Mouse (Mus musculus): ENCODE data around the gene Cep63. TPM values are rescaled to one million over a fixed set of nuclear protein-coding genes. Genes with fewer than 3 reads are reported as not detected.

The Cep63 gene
- total RNA-seq, 2 experiments from 2014 or later = 34.8 to 46.1 TPM

DNA sequence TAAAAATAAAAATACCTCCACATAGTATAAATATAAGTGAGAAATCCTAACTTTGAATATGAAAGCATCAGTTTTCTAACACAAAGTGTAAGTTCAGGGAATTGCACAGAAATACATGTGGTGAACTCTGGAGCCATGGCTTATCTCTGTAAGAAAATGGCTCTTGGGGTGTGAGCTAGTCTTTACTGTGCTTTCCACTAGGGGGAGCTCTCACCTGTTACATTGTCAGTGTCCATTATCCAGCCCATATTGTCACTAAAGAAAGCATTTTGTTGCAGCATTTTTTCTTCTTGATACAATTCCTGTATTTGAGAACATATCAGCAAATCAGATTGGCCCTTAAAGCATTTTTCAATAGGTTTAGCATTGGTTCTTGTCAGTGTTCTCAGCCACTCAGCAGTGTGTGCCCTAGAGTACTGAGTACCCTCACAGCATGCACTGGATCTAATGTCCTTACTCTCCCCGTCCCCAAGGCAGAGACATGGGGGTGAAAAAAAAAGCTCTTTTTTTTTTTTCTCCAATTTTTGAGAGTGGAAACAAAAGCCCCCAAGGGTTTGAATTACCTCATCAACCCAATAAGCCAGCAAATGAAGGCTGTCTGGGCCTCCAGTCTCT is 6.7 kb upstream of the Cep63 start:
- DNase-seq (ENCODE audit: low spot score in 2 of 2) = peak in 1 of 2 experiments; percentile 47

DNA sequence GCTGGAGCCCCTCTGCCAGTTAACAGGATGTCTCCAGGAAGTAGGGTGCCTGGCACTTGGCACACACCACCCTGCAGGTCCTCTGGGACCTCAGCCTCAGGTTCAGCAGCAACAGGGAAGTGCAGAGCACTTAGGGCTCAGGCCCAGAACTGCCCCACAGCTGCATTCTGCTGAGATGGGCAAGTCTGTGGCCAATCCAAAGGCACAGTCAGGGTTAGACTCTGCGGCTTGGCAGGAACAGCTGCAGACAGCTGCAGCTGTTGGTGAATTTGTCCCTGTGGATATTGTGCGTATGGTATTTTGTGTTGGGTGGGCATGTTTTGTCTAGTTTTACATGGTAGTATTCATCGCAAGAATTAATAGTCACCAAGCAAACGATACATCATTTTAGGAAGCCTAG is 5.8 kb upstream of the Cep63 start:
- DNase-seq (ENCODE audit: low spot score in 2 of 2) = no peak

DNA sequence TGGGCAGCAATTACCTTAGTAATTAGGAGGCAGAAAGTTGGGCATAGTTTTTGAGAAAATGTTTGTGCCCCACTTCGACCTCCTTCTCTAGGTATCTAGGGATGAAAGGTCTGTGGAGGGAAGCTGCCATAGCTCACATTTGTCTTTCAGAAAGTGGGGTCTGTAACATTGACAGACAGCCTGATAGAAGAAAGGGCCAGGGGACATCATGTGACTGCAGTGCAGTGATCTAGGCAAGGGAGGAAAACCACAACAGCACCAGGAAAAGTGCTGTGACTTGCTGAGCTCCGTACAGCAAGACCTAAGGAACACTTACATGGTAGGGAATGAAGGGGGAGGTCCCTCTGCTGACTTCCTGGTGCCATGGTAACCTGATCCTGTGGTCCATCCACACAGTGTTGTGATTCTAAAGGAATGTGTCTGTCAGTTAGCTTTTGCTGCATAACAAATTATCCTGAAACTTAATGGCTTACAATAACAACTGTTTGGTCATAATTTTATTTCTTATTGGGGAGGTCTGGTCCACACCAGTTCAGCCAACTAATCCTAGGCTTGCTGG is 5.3 kb upstream of the Cep63 start:
- no peak for DNase-seq (ENCODE audit: low spot score in 2 of 2)

DNA sequence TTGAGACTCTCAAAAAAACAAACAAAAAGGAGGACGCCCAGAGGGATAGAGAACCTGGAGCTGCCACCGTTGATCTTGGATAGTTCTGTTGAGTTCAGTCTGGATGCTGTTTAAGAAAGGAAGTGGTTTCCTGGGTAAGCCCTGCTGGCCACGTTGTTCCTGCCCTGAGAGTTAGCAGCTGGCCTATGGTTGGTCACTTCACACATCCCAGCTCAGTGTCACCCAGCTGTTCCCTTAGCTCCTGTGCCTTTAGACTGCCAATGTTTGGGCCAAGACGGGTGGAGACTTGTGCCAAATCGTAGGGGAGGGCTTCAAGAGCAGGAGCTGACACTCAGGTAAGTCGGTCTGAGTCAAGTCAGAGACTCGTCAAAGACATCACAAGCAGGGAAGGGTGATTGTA is 2.7 kb upstream of the Cep63 start:
- DNase-seq (ENCODE audit: low spot score in 2 of 2) = no peak

DNA sequence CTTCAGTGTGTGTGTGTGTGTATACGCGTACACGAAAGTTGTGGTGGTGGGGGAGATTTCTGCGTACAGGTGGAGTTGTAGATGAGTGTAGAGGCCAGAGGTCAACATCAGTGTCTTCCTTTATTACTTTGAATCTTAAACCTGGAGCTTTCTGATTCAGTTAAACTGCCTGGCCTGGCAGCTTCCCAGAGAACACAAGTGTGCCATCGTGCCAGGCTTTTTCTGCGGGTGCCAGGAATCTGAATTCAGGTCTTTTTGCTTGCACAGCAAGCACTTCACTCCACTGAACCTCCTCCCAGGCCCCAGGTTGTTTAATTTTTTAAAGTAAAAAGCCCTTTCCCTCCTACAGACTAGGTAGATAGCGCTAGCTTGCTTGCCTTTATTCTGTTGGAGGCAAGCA is 1.1 kb upstream of the Cep63 start:
- no peak for DNase-seq (ENCODE audit: low spot score in 2 of 2)

DNA sequence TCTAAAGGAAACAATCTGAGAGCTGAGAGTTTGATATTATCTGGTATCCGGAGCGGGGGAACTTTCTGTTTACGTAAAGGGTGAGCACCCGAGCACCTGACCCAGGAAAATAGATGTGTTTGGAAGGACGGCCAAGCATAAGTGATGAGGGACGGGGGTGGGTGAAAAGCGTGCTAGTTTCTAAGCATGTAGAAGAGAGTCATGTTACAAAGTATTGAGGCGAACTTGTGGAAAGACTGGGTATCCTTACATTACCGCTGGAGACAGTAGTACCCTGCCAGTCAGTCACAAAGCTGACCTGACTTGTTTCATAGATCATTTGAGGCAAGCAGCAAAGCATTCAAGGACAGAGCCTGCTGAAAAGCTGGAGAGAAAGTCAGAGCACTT is 498 bp upstream of the Cep63 start:
- no peak for DNase-seq (ENCODE audit: low spot score in 2 of 2)

DNA sequence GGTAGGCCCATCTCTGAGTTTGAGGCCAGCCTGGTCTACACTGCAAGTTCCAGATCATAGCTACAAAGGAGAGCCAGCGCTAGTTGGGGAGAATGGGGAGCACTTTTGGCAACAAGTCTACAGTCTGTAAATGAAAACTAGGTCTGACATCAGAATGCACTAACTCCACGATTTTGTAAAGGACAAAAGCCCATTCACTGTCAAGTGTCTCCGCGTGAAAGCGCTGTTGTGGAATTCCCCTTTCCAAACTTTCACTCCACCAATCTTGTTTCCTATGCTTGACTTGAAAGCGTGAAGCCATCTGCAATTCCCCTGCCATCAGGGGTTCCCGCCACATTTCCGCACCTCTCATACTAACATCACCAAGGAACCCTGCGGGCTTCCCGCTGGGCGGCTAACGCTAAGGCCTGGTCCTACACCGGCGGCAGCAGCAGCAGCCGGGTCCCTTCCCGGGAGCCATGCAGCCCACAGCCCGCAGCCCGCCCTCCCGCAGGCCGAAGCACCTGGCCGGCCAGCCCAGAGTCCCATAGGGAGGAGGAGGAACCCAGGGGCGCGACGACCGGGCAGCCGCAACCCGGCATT is 842 bp downstream of the Cep63 start:
- no peak for DNase-seq (ENCODE audit: low spot score in 2 of 2)

DNA sequence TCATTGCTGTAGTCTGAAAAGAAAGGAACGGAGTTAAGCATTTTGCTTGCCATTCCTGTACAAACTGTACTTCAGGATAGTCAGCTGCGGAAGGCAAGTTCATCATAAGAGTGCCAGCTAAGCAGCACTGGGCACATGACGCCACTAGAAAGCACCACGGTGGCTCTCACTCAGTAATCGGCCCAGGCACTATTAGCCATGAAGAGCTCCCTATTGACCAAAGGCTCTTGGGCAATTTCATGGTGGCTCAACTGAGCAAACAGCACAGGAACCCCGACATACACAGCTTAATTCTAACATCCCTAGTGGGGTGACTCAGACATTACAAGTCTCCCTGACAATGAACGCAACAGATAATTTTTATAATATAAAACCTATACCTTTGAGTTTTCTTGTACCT is 2.8 kb downstream of the Cep63 start:
- no peak for DNase-seq (ENCODE audit: low spot score in 2 of 2)

DNA sequence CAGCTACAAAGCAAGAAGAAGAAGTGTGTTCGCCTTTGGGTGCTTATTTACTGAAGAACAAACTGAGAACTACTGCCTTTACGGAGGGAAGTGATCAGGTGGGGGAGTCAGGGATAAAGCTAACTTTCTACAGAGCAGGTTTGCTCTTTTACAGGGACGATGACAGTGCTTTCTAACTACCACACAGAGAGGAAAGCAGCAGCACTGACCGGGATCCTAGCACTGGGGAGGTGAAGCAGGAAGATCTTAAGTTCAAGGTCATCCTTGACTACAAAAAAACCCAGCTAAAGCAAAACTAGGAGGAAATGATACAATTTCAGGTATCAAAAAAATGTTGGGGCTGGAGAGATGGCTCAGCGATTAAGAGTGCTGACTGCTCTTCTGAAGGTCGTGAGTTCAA is 3.5 kb downstream of the Cep63 start:
- no peak for DNase-seq (ENCODE audit: low spot score in 2 of 2)

DNA sequence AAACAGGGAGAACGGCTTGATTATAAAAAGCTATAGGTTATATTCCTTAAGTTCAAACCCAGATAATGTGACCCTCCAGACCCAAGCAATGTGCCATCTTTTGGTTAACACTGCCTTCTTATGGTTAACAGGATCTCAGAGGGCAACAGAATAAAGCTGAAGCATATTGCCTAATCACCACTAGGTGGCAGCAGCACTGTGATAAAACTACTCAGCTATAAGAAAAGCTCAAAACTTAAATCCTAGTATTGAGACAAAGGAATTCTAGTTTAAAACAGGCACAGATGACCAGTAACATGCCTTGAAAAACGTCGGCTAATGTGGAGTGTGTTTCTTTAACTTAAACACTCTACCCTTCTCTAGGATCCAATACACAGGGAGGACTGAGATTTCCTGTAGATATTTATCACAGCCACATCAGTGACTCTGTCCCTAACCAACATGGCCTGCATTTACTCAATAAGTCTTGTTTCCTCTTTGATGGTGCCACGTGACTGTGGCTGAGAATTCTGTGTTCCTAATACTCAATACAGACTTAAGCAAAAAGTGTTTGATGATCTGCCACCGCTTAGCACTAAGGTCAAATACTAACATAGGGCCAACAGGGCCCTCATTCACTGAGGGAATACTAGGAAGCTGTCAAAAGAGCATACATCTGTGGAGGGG is 4.0 kb downstream of the Cep63 start:
- peak in 1 of 2 experiments; percentile 33 for DNase-seq (ENCODE audit: low spot score in 2 of 2)

DNA sequence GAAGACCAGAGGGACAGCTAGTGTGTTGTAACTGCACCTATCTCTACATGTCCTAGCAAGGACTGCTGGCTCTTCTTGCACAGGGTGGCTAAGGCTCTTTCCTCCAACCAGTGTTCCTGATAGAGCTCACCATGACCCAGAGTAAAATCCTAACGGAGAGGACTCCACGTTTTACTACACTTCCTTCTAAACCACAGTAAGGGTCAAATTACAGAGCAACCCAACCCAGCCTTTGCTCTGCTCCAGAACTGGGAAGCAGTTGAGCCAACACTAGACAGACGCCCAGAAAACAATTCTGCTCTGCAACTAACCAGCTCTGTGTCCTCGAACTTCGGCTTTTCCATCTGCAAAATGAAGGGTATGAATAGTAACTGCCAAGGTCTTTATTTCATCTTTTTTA is 4.9 kb downstream of the Cep63 start:
- DNase-seq (ENCODE audit: low spot score in 2 of 2) = no peak

DNA sequence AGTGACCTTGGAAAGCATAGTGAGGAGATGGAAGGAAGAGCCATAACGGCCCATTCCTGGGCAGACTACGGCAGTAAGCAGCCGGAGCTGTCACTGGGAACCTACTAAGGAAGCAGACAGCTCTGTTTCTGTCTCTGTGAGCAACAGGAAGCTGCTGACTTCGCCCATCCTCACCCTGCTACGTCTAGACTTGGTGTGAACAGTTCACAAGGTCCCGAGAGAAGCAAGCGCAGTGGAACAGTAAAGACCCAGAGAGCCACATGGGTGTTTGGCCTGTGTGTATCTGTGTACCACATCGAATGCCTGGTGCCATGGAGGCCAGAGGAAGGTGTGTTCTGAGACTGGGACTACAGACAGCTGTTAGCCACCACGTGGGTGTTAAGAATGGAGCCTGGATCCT is 10.1 kb downstream of the Cep63 start:
- no peak for DNase-seq (ENCODE audit: low spot score in 2 of 2)

DNA sequence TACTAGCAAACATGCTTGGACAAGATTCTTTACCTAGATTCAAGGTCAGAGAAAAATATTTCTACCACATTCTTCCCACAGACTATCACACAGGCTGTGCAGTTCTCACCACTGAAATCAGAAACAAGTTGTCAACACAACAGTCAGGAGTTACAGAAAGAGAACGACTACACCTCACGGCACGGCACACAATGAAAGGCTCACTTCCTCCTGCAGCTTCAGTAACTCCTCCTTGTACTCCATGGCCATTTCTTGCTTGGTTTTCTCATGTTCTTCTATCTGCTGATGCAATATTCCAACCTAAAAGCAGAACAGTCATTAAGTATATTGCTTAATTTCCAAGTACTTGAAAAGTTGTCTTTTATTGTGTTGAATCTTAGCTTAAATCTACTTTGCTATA is 11.3 kb downstream of the Cep63 start:
- no peak for DNase-seq (ENCODE audit: low spot score in 2 of 2)

DNA sequence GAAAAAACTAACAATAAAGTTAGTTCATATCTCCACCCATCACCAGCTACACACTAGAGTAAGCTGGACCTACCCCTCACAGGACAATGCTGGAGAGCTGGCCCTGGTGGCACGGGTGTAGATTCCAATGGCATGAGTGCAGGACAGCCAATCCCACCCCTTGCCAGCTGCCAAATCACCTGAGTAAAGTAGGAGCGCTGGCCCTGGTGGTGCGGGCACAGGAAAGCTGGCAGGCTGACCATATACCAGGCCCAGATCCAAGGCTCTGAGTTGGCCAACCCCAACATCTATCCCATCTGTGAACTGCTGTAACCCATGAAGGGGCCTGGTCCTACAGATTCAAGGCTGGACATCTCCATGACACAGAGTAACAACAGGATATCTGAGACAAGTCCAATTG is 17.1 kb downstream of the Cep63 start:
- no peak for DNase-seq (ENCODE audit: low spot score in 2 of 2)

DNA sequence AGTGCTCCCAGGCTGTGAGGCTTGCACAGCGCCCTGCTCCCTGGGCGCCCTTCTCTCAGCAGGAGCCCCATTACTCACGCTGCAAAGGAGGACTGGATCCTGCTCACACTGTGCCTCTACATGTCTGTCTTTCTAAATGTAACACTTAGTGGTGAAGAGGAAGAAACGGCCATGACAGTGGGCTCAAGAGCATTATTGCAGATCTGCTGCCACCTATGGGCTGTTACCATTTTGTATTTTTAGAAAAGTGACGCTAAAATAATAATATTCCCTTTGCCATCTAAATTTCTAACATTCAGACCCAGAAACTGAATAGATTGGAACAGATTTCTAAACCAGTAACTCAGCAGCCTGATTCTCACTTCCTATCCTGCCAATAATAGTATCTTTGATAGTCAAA is 18.9 kb downstream of the Cep63 start:
- no peak for DNase-seq (ENCODE audit: low spot score in 2 of 2)

DNA sequence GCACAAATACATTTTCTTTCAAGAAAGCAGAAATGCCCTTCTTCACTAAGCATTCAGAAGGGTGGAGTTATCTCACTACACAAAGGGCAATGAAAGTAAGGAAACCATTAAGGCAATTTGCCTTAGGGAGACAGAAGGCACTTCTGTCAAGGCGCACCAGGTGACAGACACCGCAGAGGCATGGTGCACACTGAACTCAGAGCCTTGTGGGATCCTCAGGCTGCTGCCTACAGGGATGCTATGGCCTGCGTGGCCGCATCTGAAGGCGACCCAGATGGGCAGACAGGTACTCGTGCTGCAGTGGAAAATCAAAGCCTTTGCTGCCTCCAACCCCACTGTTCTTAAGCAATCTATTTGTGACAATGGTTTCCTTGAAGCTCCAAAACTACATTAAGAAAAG is 21.2 kb downstream of the Cep63 start:
- DNase-seq (ENCODE audit: low spot score in 2 of 2) = no peak

DNA sequence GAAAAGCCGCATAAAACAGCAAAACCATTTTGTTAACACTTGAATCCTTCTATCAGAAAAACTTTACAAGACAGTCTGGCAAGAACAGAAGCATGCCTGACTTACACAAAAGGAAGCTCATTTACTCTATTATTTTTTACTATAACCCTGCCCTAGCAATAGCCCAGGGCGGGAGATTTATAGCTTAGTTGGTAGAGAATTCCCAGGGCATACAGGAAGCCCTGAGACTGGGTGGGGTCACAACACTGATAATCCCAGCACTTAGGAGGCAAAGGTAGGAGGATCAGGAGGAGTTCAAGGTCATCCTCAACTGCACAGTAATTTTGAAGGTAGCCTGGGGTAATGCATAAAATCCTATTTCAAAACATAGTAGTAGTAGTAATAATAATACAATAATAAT is 24.7 kb downstream of the Cep63 start:
- no peak for DNase-seq (ENCODE audit: low spot score in 2 of 2)

DNA sequence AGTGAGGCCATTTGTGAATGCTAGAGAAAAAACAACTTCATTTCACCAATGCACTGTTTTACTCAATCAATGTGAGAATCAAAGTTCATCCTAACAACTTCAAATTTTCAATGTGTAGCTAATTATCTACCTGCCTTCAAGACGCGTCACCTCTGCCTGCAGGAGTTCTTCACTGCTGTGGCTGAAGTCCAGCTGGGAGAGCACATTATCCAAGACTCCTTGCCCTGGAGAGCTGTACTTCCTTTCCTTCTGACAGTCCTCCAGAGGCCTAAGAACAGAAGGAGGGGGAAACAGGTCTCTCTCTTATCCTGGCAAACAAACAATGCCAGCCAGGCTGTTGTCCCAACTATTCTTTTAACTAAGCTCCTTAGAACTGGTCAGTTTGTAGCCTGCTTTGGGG is 25.1 kb downstream of the Cep63 start:
- DNase-seq (ENCODE audit: low spot score in 2 of 2) = no peak

DNA sequence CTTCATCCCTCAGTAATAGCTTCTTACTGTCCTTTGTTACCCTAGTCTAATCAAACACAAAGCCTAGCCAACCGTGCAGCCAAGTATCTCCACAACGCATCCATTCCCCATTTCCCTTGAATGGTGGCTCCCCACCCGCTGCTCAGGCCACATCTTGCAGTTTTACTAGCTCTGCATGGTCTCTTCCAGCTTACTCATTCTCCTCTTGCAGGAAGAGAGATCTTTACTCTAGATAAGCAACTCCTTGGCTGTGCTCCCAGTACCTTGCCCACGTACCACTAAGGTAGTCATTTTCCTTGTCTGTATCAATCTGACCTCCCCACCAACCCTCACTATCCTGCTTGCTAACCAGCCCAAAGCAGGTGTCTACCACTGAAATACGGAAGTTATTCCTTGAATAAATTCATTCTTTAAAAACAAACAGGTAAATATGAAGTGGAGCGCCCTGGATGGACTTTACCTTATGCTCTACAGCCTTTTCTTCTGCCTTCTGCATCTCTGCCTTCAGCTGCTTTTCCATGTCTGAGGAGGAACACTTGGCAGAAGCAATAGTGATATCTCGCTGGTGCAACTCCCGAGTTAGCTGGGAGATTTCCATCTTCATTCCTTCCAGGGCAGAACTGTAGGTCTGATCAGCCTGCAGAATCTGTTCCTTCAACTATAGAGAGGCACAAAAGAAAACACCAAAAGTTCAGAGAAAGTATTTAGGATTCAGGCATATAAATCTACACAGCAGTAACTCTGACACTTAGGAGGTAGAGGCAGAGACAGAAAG is 30.5 kb downstream of the Cep63 start:
- no peak for DNase-seq (ENCODE audit: low spot score in 2 of 2)

DNA sequence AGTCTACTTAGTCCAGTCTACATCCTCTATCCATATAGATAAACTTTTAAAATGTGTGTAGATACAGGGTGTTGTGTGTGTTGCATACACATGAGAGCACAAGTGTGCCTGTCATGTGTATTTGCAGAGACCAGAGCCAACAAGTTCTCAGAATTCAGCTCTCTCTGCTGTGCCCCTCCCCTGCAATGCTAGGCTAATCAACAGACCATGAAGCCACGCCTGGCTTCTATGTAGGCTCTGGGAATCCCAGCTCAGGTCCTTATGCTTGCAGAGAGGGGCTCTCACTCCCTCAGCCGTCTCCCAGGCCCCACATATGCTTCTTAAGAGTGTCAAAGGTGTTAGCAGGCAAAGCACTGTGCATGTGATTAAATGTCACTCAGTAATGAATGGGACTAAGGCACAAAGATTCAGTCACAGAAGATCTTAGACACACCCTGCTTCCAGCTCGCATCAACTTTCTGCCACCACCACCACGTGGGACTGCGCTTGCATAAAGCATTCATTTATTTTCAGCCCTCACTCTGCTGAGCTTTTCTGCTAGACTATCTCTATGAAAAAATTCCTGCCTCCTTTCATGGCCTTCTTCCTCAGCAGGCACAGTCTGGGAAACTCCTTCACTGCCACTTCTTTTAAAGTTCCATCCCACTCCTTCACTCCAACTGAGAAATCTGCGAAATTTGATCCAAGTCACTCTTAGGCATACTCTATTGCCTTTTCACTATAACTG is 31.5 kb downstream of the Cep63 start:
- DNase-seq (ENCODE audit: low spot score in 2 of 2) = no peak

DNA sequence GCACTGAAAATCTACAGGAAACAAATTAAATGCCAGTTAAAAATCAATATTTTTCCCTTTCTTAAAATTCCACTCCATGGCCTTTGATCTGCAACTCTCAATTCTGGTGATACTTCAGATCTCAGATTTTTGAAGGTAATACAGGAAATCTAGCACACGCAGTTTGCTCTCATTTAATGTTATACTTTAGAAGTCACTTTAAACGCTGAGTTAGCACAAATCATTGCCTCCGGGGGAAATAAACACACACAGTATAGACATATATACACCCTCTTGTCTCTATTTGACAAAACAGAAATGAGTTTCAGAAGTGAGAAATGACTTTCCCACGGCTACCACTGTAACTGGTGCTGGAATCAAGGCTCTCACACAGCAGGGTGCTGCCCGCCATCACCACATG is 39.0 kb downstream of the Cep63 start:
- DNase-seq (ENCODE audit: low spot score in 2 of 2) = no peak

All from adrenal gland, adult 18-20 months (tissue).